ENCODE assay signal across 10 mouse cellular contexts in the genomic region with DNA sequence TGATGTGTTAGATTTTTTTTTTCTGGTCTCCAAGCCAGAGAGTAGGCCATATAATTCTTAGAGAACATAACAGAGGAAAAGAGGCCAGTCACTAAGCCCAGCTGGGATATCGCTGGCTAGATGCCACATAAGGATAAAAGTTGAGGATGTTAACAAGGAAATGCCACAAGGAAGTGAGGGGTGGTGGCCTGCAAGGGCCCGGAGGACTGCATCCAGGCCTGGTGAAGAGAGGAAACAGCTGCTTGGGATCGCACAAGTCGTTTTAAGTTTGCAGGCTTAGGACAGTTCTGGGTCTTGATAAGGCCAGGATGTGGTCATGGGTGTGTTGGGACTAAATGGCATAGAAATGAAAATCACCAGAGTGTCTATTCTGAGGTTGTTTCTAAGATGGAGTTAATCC.
DNase-seq lines count a peak whose midpoint lies in the region; ATAC-seq lines count a peak whose summit lies in the region.
"Had no signal": no experiment of that assay in that cellular context is flagged by ENCODE, and none has a peak within 500 bp of the region (broad histone marks: within the 10 kb centered on the region; RNA-seq: fewer than 3 reads in every experiment).

No protein-coding gene starts in this region.

- H3K4me2 ChIP-seq in liver, embryonic 16.5 days (ENCODE audit: low read depth, low read length): no peak overlapping the region
- H3K4me2 ChIP-seq in heart, embryonic 12.5 days: no peak overlapping the region
- H3K4me2 ChIP-seq in limb, embryonic 12.5 days: no peak overlapping the region
- no peak overlapping the region for H3K4me2 ChIP-seq in neural tube, embryonic 15.5 days
- H3K4me2 ChIP-seq in intestine, embryonic 16.5 days (ENCODE audit: low read depth, low read length): no peak overlapping the region

- ATAC-seq in liver, embryonic 16.5 days (ENCODE audit: low read depth): peak; percentile 13; the same call in 1 of the 2 replicates
- peak; percentile 73 for ATAC-seq in heart, embryonic 12.5 days (ENCODE audit: insufficient number of reproducible peaks, low FRiP score)
- ATAC-seq in limb, embryonic 12.5 days (ENCODE audit: insufficient number of reproducible peaks, insufficient read depth, low FRiP score, low TSS enrichment, low read depth): no peak
- no peak for ATAC-seq in neural tube, embryonic 15.5 days (ENCODE audit: low FRiP score)
- no peak for ATAC-seq in intestine, embryonic 16.5 days

- no peaks in the 10 kb centered on the region for H3K4me1 ChIP-seq in liver, embryonic 16.5 days (ENCODE audit: control insufficient read depth, low read depth, low read length)
- peaks cover 15% of the 10 kb centered on the region for H3K4me1 ChIP-seq in heart, embryonic 12.5 days (replicated peaks)
- H3K4me1 ChIP-seq in limb, embryonic 12.5 days (replicated peaks): peaks cover 42% of the 10 kb centered on the region
- H3K4me1 ChIP-seq in neural tube, embryonic 15.5 days: peaks cover 6% of the 10 kb centered on the region
- no peaks in the 10 kb centered on the region for H3K4me1 ChIP-seq in intestine, embryonic 16.5 days (ENCODE audit: control insufficient read depth, insufficient read depth, low read length)

- H3K9ac ChIP-seq in liver, embryonic 16.5 days (ENCODE audit: low read depth, low read length): no peak overlapping the region
- H3K9ac ChIP-seq in heart, embryonic 12.5 days: no peak overlapping the region
- H3K9ac ChIP-seq in limb, embryonic 12.5 days (replicated peaks): no peak overlapping the region
- H3K9ac ChIP-seq in neural tube, embryonic 15.5 days (replicated peaks): no peak overlapping the region
- H3K9ac ChIP-seq in intestine, embryonic 16.5 days (ENCODE audit: low read depth, low read length): no peak overlapping the region
- H3K9ac ChIP-seq: embryonic facial prominence, embryonic 13.5 days had no signal

- no peak for DNase-seq in liver
- no peak for DNase-seq in layer of hippocampus, adult 11-12 months (ENCODE audit: low spot score)
- no peak for DNase-seq in right cerebral cortex, adult 2 months (ENCODE audit: low spot score in 2 of 2)

- H3K4me3 ChIP-seq in liver, embryonic 16.5 days (ENCODE audit: low read depth, low read length): no peak overlapping the region
- no peak overlapping the region for H3K4me3 ChIP-seq in heart, embryonic 12.5 days
- no peak overlapping the region for H3K4me3 ChIP-seq in limb, embryonic 12.5 days (replicated peaks)
- no peak overlapping the region for H3K4me3 ChIP-seq in neural tube, embryonic 15.5 days (replicated peaks)
- H3K4me3 ChIP-seq in intestine, embryonic 16.5 days (ENCODE audit: low read length): no peak overlapping the region
- H3K4me3 ChIP-seq: embryonic facial prominence, embryonic 13.5 days had no signal

- H3K9me3 ChIP-seq in liver, embryonic 16.5 days (replicated peaks; ENCODE audit: control insufficient read depth, low read length): no peaks in the 10 kb centered on the region
- H3K9me3 ChIP-seq in heart, embryonic 12.5 days (replicated peaks): no peaks in the 10 kb centered on the region
- no peaks in the 10 kb centered on the region for H3K9me3 ChIP-seq in limb, embryonic 12.5 days
- H3K9me3 ChIP-seq in neural tube, embryonic 15.5 days (replicated peaks): no peaks in the 10 kb centered on the region
- no peaks in the 10 kb centered on the region for H3K9me3 ChIP-seq in intestine, embryonic 16.5 days (ENCODE audit: control insufficient read depth, low read length)
- H3K9me3 ChIP-seq: embryonic facial prominence, embryonic 13.5 days had no signal

- no peaks in the 10 kb centered on the region for H3K36me3 ChIP-seq in liver, embryonic 16.5 days (ENCODE audit: control insufficient read depth, insufficient read depth)
- H3K36me3 ChIP-seq in heart, embryonic 12.5 days: no peaks in the 10 kb centered on the region
- no peaks in the 10 kb centered on the region for H3K36me3 ChIP-seq in limb, embryonic 12.5 days
- no peaks in the 10 kb centered on the region for H3K36me3 ChIP-seq in neural tube, embryonic 15.5 days
- H3K36me3 ChIP-seq in intestine, embryonic 16.5 days (ENCODE audit: control insufficient read depth, insufficient read depth, low read length): no peaks in the 10 kb centered on the region
- H3K36me3 ChIP-seq: embryonic facial prominence, embryonic 13.5 days had no signal

- H3K27me3 ChIP-seq in liver, embryonic 16.5 days (ENCODE audit: control insufficient read depth, insufficient read depth, low read depth, low read length): no peaks in the 10 kb centered on the region
- H3K27me3 ChIP-seq in heart, embryonic 12.5 days (replicated peaks): no peaks in the 10 kb centered on the region
- H3K27me3 ChIP-seq in limb, embryonic 12.5 days: no peaks in the 10 kb centered on the region
- H3K27me3 ChIP-seq in neural tube, embryonic 15.5 days (replicated peaks): no peaks in the 10 kb centered on the region
- H3K27me3 ChIP-seq in intestine, embryonic 16.5 days (replicated peaks; ENCODE audit: control insufficient read depth, insufficient read depth, low read length): no peaks in the 10 kb centered on the region
- H3K27me3 ChIP-seq: embryonic facial prominence, embryonic 13.5 days had no signal

- no peak overlapping the region for H3K27ac ChIP-seq in liver, embryonic 16.5 days (ENCODE audit: low read length)
- H3K27ac ChIP-seq in heart, embryonic 12.5 days (ENCODE audit: poor library complexity, severe bottlenecking): peak overlapping the region; percentile 59
- H3K27ac ChIP-seq in limb, embryonic 12.5 days: peak overlapping the region; percentile 54; the same call in 1 of the 2 replicates
- H3K27ac ChIP-seq in neural tube, embryonic 15.5 days (replicated peaks): 0 out of 2 replicates have a peak overlapping the region, but pooled peaks have one; percentile 20
- H3K27ac ChIP-seq in intestine, embryonic 16.5 days (ENCODE audit: low read length): no peak overlapping the region
- H3K27ac ChIP-seq: macrophage had no signal

- 23% methylated on average over 4 of the region's 4 CpGs for WGBS in liver, embryonic 16.5 days (ENCODE audit: insufficient replicate concordance)
- WGBS in heart, embryonic 12.5 days: 39% methylated on average over 4 of the region's 4 CpGs
- WGBS in limb, embryonic 12.5 days: 62% methylated on average over 4 of the region's 4 CpGs
- 80% methylated on average over 4 of the region's 4 CpGs for WGBS in neural tube, embryonic 15.5 days
- WGBS in intestine, embryonic 16.5 days: 35% methylated on average over 4 of the region's 4 CpGs

Comparison
In these comparisons a context has a peak if more than half of its experiments do, and no peak if none do; other contexts are left out.
1. ATAC-seq: peak in liver, embryonic 16.5 days (single experiment) and heart, embryonic 12.5 days (single experiment); none in limb, embryonic 12.5 days (single experiment), neural tube, embryonic 15.5 days (single experiment) and intestine, embryonic 16.5 days (single experiment).
2. H3K27ac ChIP-seq: peak in heart, embryonic 12.5 days (single experiment), limb, embryonic 12.5 days (single experiment) and neural tube, embryonic 15.5 days (single experiment); none in liver, embryonic 16.5 days (single experiment) and intestine, embryonic 16.5 days (single experiment).